In the genomic region with DNA sequence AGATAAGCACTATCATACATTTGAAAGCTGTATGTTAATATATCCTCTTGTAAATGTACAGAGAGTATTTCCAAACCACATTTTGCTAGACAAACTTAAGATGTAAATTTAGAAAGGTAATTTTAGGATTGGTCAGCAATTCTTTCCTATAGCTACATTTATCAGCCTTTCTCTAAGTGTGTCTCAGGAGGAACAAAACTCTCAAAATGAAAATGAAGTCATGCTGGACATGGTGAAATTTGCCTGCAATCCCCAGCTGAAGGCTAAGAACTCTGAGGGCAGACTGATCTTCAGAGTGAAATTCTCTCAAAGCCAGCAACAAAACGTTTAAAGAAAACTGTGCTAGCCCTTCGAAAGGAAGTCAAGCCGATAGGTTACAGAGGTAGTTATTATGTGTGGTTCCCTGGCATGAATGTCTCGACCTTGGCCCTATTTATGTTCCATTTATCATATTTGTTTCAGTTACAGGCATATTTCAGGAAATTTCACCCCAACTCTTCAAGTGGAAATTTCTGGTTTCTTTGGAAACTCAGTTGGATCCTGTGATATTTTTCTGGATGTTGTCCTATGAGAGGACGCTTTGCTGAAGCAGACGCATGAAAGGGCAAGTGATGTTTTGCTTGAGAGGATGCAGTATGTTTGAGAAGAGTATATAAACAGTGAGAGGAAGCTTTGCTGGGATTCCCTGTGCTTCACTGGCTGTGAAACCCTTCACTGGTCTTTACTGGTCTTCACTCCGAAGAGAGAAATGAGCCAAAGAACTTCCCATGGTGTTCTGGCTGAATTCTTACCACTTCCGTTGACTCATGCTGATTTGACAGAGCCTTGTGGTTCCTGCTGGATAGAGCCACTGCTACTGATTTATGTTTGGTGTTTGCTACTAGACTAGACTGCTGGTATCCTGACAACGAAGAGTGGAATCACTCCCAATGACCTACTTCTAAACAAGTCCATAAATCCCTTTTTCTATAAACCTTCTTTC, we compare ENCODE assay signal across 15 mouse cellular contexts. TPM values are rescaled to one million over a fixed set of nuclear protein-coding genes. Genes with fewer than 3 reads are reported as not detected.
A peak's percentile ranks its signal among the peaks of the same experiment; 100 is the strongest.
DNase-seq lines count a peak whose midpoint lies in the region; ATAC-seq lines count a peak whose summit lies in the region.
"Had no signal": no experiment of that assay in that cellular context is flagged by ENCODE, and none has a peak within 500 bp of the region (broad histone marks: within the 10 kb centered on the region; RNA-seq: fewer than 3 reads in every experiment).

No protein-coding gene starts in this region.

- peaks cover 8% of the 10 kb centered on the region for H3K4me1 ChIP-seq in liver, embryonic 15.5 days (replicated peaks)
- H3K4me1 ChIP-seq: heart, embryonic 15.5 days; neural tube, embryonic 15.5 days had no signal

- 0 out of 2 replicates have a peak overlapping the region, but pooled peaks have one; percentile 14 for H3K27ac ChIP-seq in liver, embryonic 15.5 days (replicated peaks)
- H3K27ac ChIP-seq: heart, embryonic 15.5 days; neural tube, embryonic 15.5 days had no signal

- 36% methylated on average over 9 of the region's 9 CpGs for WGBS in liver, embryonic 15.5 days (ENCODE audit: insufficient replicate concordance)

- H3K36me3 ChIP-seq in liver, embryonic 15.5 days (replicated peaks): no peaks in the 10 kb centered on the region
- H3K36me3 ChIP-seq: heart, embryonic 15.5 days; neural tube, embryonic 15.5 days had no signal

- DNase-seq in heart, adult 18-20 months: peak; percentile 17 to 49
- no peak for DNase-seq in heart, postnatal 36 days
- DNase-seq in 3T3-L1 (ENCODE audit: low read depth, low spot score): peak; percentile 18
- DNase-seq in NIH3T3 (ENCODE audit: low read depth): peak; percentile 4
- DNase-seq in embryo, embryonic 9.5 days (ENCODE audit: extremely low spot score): no peak
- DNase-seq in layer of hippocampus, adult 18-20 months (ENCODE audit: low spot score in 2 of 2): no peak
- DNase-seq in testis, postnatal 10 days (ENCODE audit: low spot score): no peak
- DNase-seq: lung, adult 2 months; right cerebral cortex, postnatal 14 days; thymus, postnatal 36 days had no signal

- H3K4me3 ChIP-seq in liver, embryonic 15.5 days (replicated peaks): no peak overlapping the region
- H3K4me3 ChIP-seq: erythroblast, embryonic 14.5 days; heart, embryonic 15.5 days; neural tube, embryonic 15.5 days had no signal

- ATAC-seq in liver, embryonic 15.5 days (ENCODE audit: insufficient read depth): no peak
- ATAC-seq: midbrain, embryonic 16.5 days had no signal

- H3K27me3 ChIP-seq in liver, embryonic 15.5 days: no peaks in the 10 kb centered on the region
- H3K27me3 ChIP-seq: heart, embryonic 15.5 days; neural tube, embryonic 15.5 days had no signal

- no peaks in the 10 kb centered on the region for H3K9me3 ChIP-seq in liver, embryonic 15.5 days (replicated peaks)
- H3K9me3 ChIP-seq: heart, embryonic 15.5 days; neural tube, embryonic 15.5 days had no signal

- intact Hi-C loops in heart, postnatal 36 days (cut with DNase I): no loop called here

- no peak overlapping the region for H3K9ac ChIP-seq in liver, embryonic 15.5 days
- H3K9ac ChIP-seq: heart, embryonic 15.5 days; neural tube, embryonic 15.5 days had no signal

- H3K4me2 ChIP-seq in liver, embryonic 15.5 days: no peak overlapping the region
- H3K4me2 ChIP-seq: heart, embryonic 15.5 days; neural tube, embryonic 15.5 days had no signal

RNA-seq across cellular contexts. Expression of gene Fbxo48, which starts 49.5 kb away (rescaled TPM):
- total RNA-seq in heart, adult 18-20 months (2021): under 1 TPM in 1 of 2 experiments, not detected in 1; 0.25 TPM
- under 1 TPM; 0.16 to 0.28 TPM for total RNA-seq in heart, postnatal 36 days (2021)
- 1.5 and 1.7 TPM in 2 replicates for polyA plus RNA-seq in liver, embryonic 15.5 days (2015; fragmentation: Nextera tagmentation; extraction: Ambion mirVana)
- total RNA-seq in layer of hippocampus, adult 18-20 months (2021): 1 to 10 TPM; 1.6 to 2.2 TPM

RNA-seq across cellular contexts. Expression of gene Cnrip1, which starts 50.7 kb away (rescaled TPM):
- 1 to 10 TPM; 3.1 to 3.4 TPM for total RNA-seq in heart, adult 18-20 months (2021)
- 1 to 10 TPM; 4.2 to 4.5 TPM for total RNA-seq in heart, postnatal 36 days (2021)
- 2.8 and 2.9 TPM in 2 replicates for polyA plus RNA-seq in liver, embryonic 15.5 days (2015; fragmentation: Nextera tagmentation; extraction: Ambion mirVana)
- 100 to 1,000 TPM; 111 to 113 TPM for total RNA-seq in layer of hippocampus, adult 18-20 months (2021)
- polyA plus RNA-seq: erythroblast, embryonic 14.5 days had no signal

RNA-seq across cellular contexts. Expression of gene Plek, which starts 51.5 kb away (rescaled TPM):
- 1 to 10 TPM; 3.6 to 5.6 TPM for total RNA-seq in heart, adult 18-20 months (2021)
- total RNA-seq in heart, postnatal 36 days (2021): 1 to 10 TPM; 4.7 to 4.9 TPM
- 16.3 and 18.0 TPM in 2 replicates for polyA plus RNA-seq in liver, embryonic 15.5 days (2015; fragmentation: Nextera tagmentation; extraction: Ambion mirVana)
- 1 to 10 TPM; 5.8 to 6.5 TPM for total RNA-seq in layer of hippocampus, adult 18-20 months (2021)

Comparison
In these comparisons a context has a peak if more than half of its experiments do, and no peak if none do; other contexts are left out.
1. DNase-seq: peak in heart, adult 18-20 months (2 of 2), 3T3-L1 (single experiment) and NIH3T3 (single experiment); none in heart, postnatal 36 days (0 of 2), embryo, embryonic 9.5 days (single experiment), layer of hippocampus, adult 18-20 months (0 of 2) and testis, postnatal 10 days (single experiment).
2. RNA of gene Cnrip1, which starts 50.7 kb away (total RNA-seq): 111 to 113 TPM in layer of hippocampus, adult 18-20 months; 4.2 to 4.5 TPM in heart, postnatal 36 days and 3.1 to 3.4 TPM in heart, adult 18-20 months; every median in the first group is over 10 times any median in the second.